Mouse (Mus musculus) cerebellum, postnatal 36 days (tissue): ENCODE data around the gene Rimbp2.
"Not testable (repeated sequence)": the region's sequence is repeated elsewhere in the genome, so short reads cannot be mapped to it uniquely, and the experiment has no call there.

ENCODE experiments used
- DNase-seq, 2 experiments: peaks; one replicate each; pipeline ENCODE4 v3.0.0; 2021 to 2022; ENCODE audit warnings: mixed read lengths in 2 of 2

Gene Rimbp2

DNA sequence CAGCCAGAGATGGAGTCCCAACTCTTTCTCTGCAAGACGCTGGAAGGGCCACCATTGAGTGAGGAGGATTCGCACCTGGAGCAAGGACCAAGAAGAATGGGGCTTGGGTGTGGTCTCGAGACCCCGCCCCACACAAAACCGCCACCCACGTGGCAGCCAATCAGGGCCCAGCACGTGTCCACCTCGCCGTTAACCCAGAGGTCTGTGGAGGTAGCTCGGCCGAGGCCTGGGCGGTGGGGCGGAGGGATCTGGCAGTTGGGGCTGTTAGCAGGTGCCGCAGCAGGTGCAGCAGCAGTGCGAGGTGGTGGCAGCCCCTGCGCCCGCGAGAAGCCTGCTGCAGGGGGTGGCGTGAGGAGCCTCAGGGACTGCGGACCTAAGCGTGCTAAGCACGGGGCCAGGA is 217.4 kb downstream of the Rimbp2 start:
- DNase-seq, result no peak

GRCm38 (mm10) chr5:128733955-128734354 is 219.3 kb downstream of the Rimbp2 start:
- peak; percentile 22 to 33 for DNase-seq

DNA sequence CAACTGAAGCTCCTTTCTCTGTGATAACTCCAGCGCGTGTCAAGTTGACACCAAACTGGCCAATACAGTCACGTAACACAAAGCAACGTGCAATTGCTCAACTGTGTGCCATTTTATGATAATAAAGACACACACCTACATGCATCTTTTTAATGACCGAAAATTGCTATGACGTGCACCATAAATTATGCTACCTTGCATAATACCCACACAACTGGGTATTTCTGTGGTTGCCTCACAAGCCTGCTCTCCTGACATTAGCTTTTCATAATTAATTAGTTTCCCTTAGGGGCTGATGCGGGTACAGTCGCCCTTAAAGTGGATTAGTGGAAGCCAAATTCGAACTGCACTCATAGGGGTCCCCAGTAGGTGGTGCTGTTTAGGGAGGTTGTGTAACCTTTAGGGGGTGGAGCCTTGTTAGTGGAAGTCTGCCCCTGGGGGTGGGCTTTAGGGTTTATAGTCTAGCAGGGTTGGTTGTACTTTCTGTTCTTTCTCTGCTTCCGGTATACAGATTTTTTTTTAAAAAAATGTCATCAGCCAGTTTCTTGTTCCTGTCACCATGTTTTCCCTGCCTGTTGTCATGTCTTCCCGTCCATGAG is 220.8 kb downstream of the Rimbp2 start:
- no peak for DNase-seq

GRCm38 (mm10) chr5:128730634-128731033 is 222.7 kb downstream of the Rimbp2 start:
- peak in 1 of 2 experiments; percentile 7 for DNase-seq

DNA sequence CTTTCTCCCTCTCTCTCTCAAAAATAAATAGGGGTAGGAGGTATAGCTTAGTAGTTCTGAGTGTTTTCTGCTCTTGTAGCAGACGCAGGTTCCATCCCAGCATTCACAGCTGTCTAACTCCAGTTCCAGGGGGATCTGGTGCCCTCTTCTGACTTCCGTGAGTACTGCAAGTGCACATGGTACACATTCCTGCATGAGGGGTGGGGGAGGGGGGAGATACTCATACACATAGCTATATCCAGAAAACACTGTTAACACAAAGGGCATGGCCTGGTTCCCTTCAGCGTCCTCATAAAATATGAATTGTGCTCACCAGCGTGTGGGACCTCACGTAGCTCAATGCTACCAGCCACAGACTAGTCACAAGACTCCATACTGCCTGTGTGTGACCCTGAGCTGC is 223.9 kb downstream of the Rimbp2 start:
- DNase-seq, result no peak

DNA sequence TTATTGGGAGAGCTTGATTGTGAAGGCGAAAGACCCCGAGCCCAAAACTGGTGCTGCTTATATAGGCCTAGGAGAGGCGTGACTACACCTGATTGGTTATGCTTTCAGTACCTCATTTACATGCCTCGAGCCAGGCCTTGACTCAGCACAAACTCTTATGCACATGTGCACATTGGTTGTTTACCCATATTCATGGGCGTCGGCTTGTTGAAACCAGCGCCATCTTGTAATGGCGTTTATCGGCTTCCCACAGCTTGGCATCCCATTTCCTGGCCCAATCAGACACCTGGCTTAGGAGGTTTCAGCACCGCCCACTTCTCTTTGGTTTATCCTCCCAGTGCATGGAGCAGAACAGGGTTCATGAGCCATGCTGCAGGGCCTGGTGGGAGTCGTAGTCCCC is 232.8 kb downstream of the Rimbp2 start:
- DNase-seq, result not testable (repeated sequence)

GRCm38 (mm10) chr5:128715171-128715570 is 238.1 kb downstream of the Rimbp2 start:
- no peak for DNase-seq

DNA sequence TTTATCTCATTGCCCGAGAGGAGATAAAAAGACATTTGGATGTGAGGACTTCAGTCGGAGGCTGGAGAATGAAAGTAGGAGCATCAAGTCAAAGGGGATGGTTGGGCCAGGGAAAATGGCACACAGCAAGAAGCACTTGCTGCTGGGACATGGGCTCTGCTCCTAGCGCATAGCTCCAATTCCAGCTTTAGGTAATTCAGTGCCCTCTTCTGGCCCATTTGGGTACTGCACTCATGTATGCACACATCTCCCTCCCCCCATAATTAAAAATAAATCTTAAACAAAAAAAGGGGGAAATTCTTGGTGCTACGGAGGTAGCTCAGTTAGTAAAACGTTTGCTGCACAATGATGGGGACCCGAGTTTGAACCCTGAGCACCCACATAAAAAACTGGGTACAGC is 241.4 kb downstream of the Rimbp2 start:
- DNase-seq, result no peak

GRCm38 (mm10) chr5:128710596-128710995 is 242.7 kb downstream of the Rimbp2 start:
- no peak for DNase-seq

DNA sequence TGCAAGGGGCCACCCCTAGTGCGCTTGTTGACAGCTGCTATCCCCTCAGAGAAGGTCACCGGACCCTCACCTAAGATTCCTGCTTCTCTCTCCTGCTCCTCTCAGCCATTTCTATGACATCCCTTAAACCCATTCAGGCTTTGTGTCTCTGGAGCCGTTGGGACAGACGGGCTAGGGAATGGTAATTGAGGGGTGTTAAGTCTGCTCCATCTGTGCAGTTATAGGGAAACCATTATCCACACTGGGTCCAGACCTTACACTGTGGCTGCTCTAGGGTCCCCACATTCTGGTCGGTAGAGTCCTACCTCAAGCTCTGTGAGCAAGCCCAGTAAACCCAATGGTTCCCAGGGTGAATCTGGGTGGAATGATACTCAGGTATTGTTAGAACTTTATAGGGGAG is 244.4 kb downstream of the Rimbp2 start:
- DNase-seq, result no peak
